ENCODE assay signal across 8 mouse cellular contexts in the genomic region with DNA sequence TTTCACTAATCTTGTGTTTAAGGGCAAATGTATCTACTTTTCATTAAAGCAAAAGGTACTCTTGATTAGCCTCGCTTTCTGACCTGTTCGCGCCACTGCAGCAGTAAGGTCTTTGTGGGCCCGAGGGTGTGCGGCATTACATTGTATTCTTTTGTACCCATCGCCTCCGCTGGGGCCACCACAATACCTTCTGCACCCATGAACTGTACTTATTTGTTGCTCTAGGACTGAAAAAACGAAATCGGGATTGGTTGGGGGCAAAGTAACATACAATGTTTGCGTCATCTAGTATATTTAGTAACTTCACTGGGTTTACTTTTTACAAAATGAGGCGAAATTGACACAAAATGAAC. TPM values are rescaled to one million over a fixed set of nuclear protein-coding genes. Genes with fewer than 3 reads are reported as not detected.
DNase-seq lines count a peak whose midpoint lies in the region; ATAC-seq and TF ChIP-seq lines count a peak whose summit lies in the region.

No protein-coding gene starts in this region.

- H3K9me3 ChIP-seq in heart, embryonic 12.5 days (replicated peaks): peaks cover 5% of the 10 kb centered on the region; the same call in 1 of the 2 replicates
- H3K9me3 ChIP-seq in forebrain, postnatal 0 days (ENCODE audit: low read length): no peaks in the 10 kb centered on the region
- no peaks in the 10 kb centered on the region for H3K9me3 ChIP-seq in limb, embryonic 13.5 days
- no peaks in the 10 kb centered on the region for H3K9me3 ChIP-seq in midbrain, embryonic 16.5 days (replicated peaks; ENCODE audit: control insufficient read depth, low read length, poor library complexity, severe bottlenecking)

- H3K9ac ChIP-seq in heart, embryonic 12.5 days: peak overlapping the region; percentile 92
- peak overlapping the region; percentile 97 for H3K9ac ChIP-seq in forebrain, postnatal 0 days
- H3K9ac ChIP-seq in limb, embryonic 13.5 days: peak overlapping the region; percentile 95
- peak overlapping the region; percentile 97 for H3K9ac ChIP-seq in midbrain, embryonic 16.5 days (ENCODE audit: low read depth, low read length)

- peak overlapping the region; percentile 96 for H3K27ac ChIP-seq in heart, embryonic 12.5 days (ENCODE audit: poor library complexity, severe bottlenecking)
- H3K27ac ChIP-seq in forebrain, postnatal 0 days (ENCODE audit: low read depth, low read length): peak overlapping the region; percentile 98
- H3K27ac ChIP-seq in limb, embryonic 13.5 days: peak overlapping the region; percentile 99
- peak overlapping the region; percentile 100 for H3K27ac ChIP-seq in midbrain, embryonic 16.5 days (ENCODE audit: low read length)

- H3K4me1 ChIP-seq in heart, embryonic 12.5 days (replicated peaks): peaks cover 12% of the 10 kb centered on the region
- H3K4me1 ChIP-seq in forebrain, postnatal 0 days (ENCODE audit: insufficient read depth): peaks cover 12% of the 10 kb centered on the region; the same call in 1 of the 2 replicates
- H3K4me1 ChIP-seq in limb, embryonic 13.5 days: peaks cover 25% of the 10 kb centered on the region
- H3K4me1 ChIP-seq in midbrain, embryonic 16.5 days (ENCODE audit: control insufficient read depth, insufficient read depth, low read length): peaks cover 22% of the 10 kb centered on the region

- H3K4me3 ChIP-seq in heart, embryonic 12.5 days: peak overlapping the region; percentile 76
- peak overlapping the region; percentile 79 for H3K4me3 ChIP-seq in forebrain, postnatal 0 days (ENCODE audit: low read depth, low read length)
- H3K4me3 ChIP-seq in limb, embryonic 13.5 days: peak overlapping the region; percentile 80
- H3K4me3 ChIP-seq in midbrain, embryonic 16.5 days (ENCODE audit: low read depth, low read length): peak overlapping the region; percentile 85

- ATAC-seq in heart, embryonic 12.5 days (ENCODE audit: insufficient number of reproducible peaks, low FRiP score): no peak
- ATAC-seq in forebrain, postnatal 0 days: no peak
- ATAC-seq in limb, embryonic 13.5 days (ENCODE audit: low FRiP score, low read depth): no peak
- no peak for ATAC-seq in midbrain, embryonic 16.5 days

- H3K27me3 ChIP-seq in heart, embryonic 12.5 days (replicated peaks): no peaks in the 10 kb centered on the region
- H3K27me3 ChIP-seq in forebrain, postnatal 0 days (ENCODE audit: insufficient read depth, low read length): no peaks in the 10 kb centered on the region
- no peaks in the 10 kb centered on the region for H3K27me3 ChIP-seq in limb, embryonic 13.5 days
- H3K27me3 ChIP-seq in midbrain, embryonic 16.5 days (ENCODE audit: control insufficient read depth, insufficient read depth, low read depth, low read length): no peaks in the 10 kb centered on the region

- H3K4me2 ChIP-seq in heart, embryonic 12.5 days: peak overlapping the region; percentile 74
- H3K4me2 ChIP-seq in forebrain, postnatal 0 days (ENCODE audit: low read depth): peak overlapping the region; percentile 78
- peak overlapping the region; percentile 78 for H3K4me2 ChIP-seq in limb, embryonic 13.5 days (replicated peaks)
- H3K4me2 ChIP-seq in midbrain, embryonic 16.5 days (ENCODE audit: low read length): peak overlapping the region; percentile 80

- WGBS in heart, embryonic 12.5 days: 9% methylated on average over 11 of the region's 11 CpGs
- 1% methylated on average over 11 of the region's 11 CpGs for WGBS in forebrain, postnatal 0 days
- WGBS in limb, embryonic 13.5 days: 4% methylated on average over 11 of the region's 11 CpGs
- 1% methylated on average over 11 of the region's 11 CpGs for WGBS in midbrain, embryonic 16.5 days

- peaks cover 6% of the 10 kb centered on the region; the same call in 1 of the 2 replicates for H3K36me3 ChIP-seq in heart, embryonic 12.5 days
- peaks cover 4% of the 10 kb centered on the region; the same call in 1 of the 2 replicates for H3K36me3 ChIP-seq in forebrain, postnatal 0 days (ENCODE audit: insufficient read depth)
- H3K36me3 ChIP-seq in limb, embryonic 13.5 days: no peaks in the 10 kb centered on the region; the same call in 1 of the 2 replicates
- H3K36me3 ChIP-seq in midbrain, embryonic 16.5 days (ENCODE audit: control insufficient read depth, insufficient read depth, low read length): no peaks in the 10 kb centered on the region

- no peak for DNase-seq in heart, postnatal 25 days (ENCODE audit: low spot score)
- DNase-seq in adipocyte (ENCODE audit: low spot score): peak; percentile 43
- peak; percentile 63 for DNase-seq in forebrain, postnatal 0 days
- DNase-seq in thymus, postnatal 4 days: peak; percentile 60
- DNase-seq in gastrocnemius, postnatal 14 days: no peak

- TF ChIP-seq CTCF in forebrain, postnatal 0 days (IDR thresholded peaks at IDR 0.05; ENCODE audit: low read depth): no peak

- intact Hi-C loops in heart, postnatal 25 days (cut with DNase I): loop anchor here (5.0 kb wide), 1 partner anchor 129 kb away; no protein-coding TSS in a partner anchor
- intact Hi-C loops in gastrocnemius, postnatal 14 days (cut with DNase I; ENCODE audit: low total_unique reads): loop anchor here (5.0 kb wide), 1 partner anchor 69 kb away; the partner anchor contains the start of gene Aplp2

RNA-seq across cellular contexts. Expression of gene Prdm10, which starts 1.3 kb away (rescaled TPM):
- polyA plus RNA-seq in heart, embryonic 12.5 days (2016; fragmentation: Nextera tagmentation; extraction: Ambion mirVana): 5.4 and 5.7 TPM in 2 replicates
- 1 to 10 TPM; 5.1 to 5.4 TPM for total RNA-seq in heart, postnatal 25 days (2021)
- 13.2 and 16.0 TPM in 2 replicates for total RNA-seq in forebrain, postnatal 0 days (2014; rRNA removed)
- polyA plus RNA-seq in forebrain, postnatal 0 days (2015; fragmentation: Nextera tagmentation; extraction: Ambion mirVana): 3.4 and 5.1 TPM in 2 replicates
- 5.1 and 5.2 TPM in 2 replicates for polyA plus RNA-seq in limb, embryonic 13.5 days (2015; fragmentation: Nextera tagmentation; extraction: Ambion mirVana)
- 9.4 and 9.6 TPM in 2 replicates for polyA plus RNA-seq in midbrain, embryonic 16.5 days (2015; fragmentation: Nextera tagmentation; extraction: Ambion mirVana)
- total RNA-seq in gastrocnemius, postnatal 14 days (2021): 1 to 10 TPM; 2.6 to 2.9 TPM

Comparison
In these comparisons a context has a peak if more than half of its experiments do, and no peak if none do; other contexts are left out.
1. DNase-seq: peak in adipocyte (single experiment), forebrain, postnatal 0 days (single experiment) and thymus, postnatal 4 days (single experiment); none in heart, postnatal 25 days (single experiment) and gastrocnemius, postnatal 14 days (single experiment).
2. Peak in every context shown above with its lines, with median percentiles within 50 percentile points of each other: H3K27ac ChIP-seq, H3K4me2 ChIP-seq, H3K4me3 ChIP-seq and H3K9ac ChIP-seq.